Mouse (Mus musculus): ENCODE data around the gene Hapln1.

The Hapln1 gene

GRCm38 (mm10) chr13:89539205-89539886, at the start of gene Hapln1:
Gene Hapln1, plus strand, starts transcription at chr13:89539796.
- DNase-seq (ENCODE audit: low read depth, low spot score): peak; percentile 38

GRCm38 (mm10) chr13:89493169-89493568, 46.4 kb upstream of the Hapln1 start:
- no peak for DNase-seq (ENCODE audit: low read depth, low spot score)

- no peak for DNase-seq (ENCODE audit: low read depth, low spot score)
These were observed 45.9 kb upstream of the Hapln1 start for GRCm38 (mm10) chr13:89493678-89494077.

GRCm38 (mm10) chr13:89496569-89496968, 43.0 kb upstream of the Hapln1 start:
- DNase-seq (ENCODE audit: low read depth, low spot score): no peak

- no peak for DNase-seq (ENCODE audit: low read depth, low spot score)
These were observed 40.2 kb upstream of the Hapln1 start for GRCm38 (mm10) chr13:89499419-89499818.

GRCm38 (mm10) chr13:89521507-89521908, 18.1 kb upstream of the Hapln1 start:
- DNase-seq (ENCODE audit: low read depth, low spot score): peak; percentile 5

- no peak for DNase-seq (ENCODE audit: low read depth, low spot score)
These were observed 10.9 kb upstream of the Hapln1 start for GRCm38 (mm10) chr13:89528716-89529115.

GRCm38 (mm10) chr13:89530386-89530785, 9.2 kb upstream of the Hapln1 start:
- no peak for DNase-seq (ENCODE audit: low read depth, low spot score)

- no peak for DNase-seq (ENCODE audit: low read depth, low spot score)
These were observed 280 bp downstream of the Hapln1 start for GRCm38 (mm10) chr13:89539887-89540264.

GRCm38 (mm10) chr13:89540301-89540982, 846 bp downstream of the Hapln1 start:
- peak; percentile 17 for DNase-seq (ENCODE audit: low read depth, low spot score)

GRCm38 (mm10) chr13:89543003-89543402, 3.4 kb downstream of the Hapln1 start:
- DNase-seq (ENCODE audit: low read depth, low spot score): peak; percentile 62

- DNase-seq (ENCODE audit: low read depth, low spot score): no peak
These were observed 8.7 kb downstream of the Hapln1 start for GRCm38 (mm10) chr13:89548203-89548740.

GRCm38 (mm10) chr13:89549507-89549906, 9.9 kb downstream of the Hapln1 start:
- peak; percentile 57 for DNase-seq (ENCODE audit: low read depth, low spot score)

GRCm38 (mm10) chr13:89551502-89551901, 11.9 kb downstream of the Hapln1 start:
- DNase-seq (ENCODE audit: low read depth, low spot score): peak; percentile 54

GRCm38 (mm10) chr13:89564518-89564917, 24.9 kb downstream of the Hapln1 start:
- DNase-seq (ENCODE audit: low read depth, low spot score): no peak

- DNase-seq (ENCODE audit: low read depth, low spot score): no peak
These were observed 26.7 kb downstream of the Hapln1 start for GRCm38 (mm10) chr13:89566300-89566699.

- no peak for DNase-seq (ENCODE audit: low read depth, low spot score)
These were observed 39.5 kb downstream of the Hapln1 start for GRCm38 (mm10) chr13:89579115-89579514.

GRCm38 (mm10) chr13:89583138-89583746, 43.6 kb downstream of the Hapln1 start:
- DNase-seq (ENCODE audit: low read depth, low spot score): no peak

- DNase-seq (ENCODE audit: low read depth, low spot score): no peak
These were observed 44.4 kb downstream of the Hapln1 start for GRCm38 (mm10) chr13:89583747-89584738.

GRCm38 (mm10) chr13:89585144-89585543, 45.5 kb downstream of the Hapln1 start:
- DNase-seq (ENCODE audit: low read depth, low spot score): no peak

- DNase-seq (ENCODE audit: low read depth, low spot score): no peak
These were observed 55.5 kb downstream of the Hapln1 start for GRCm38 (mm10) chr13:89595105-89595504.

Data from R1 (cell line).